Mouse (Mus musculus) 3T3-L1 (cell line): ENCODE results near the gene Zfp595.
"Not testable (repeated sequence)": the region's sequence is repeated elsewhere in the genome, so short reads cannot be mapped to it uniquely, and the experiment has no call there.

ENCODE experiments used
- DNase-seq: peaks from one replicate; pipeline ENCODE4 v3.0.0-alpha.2; 2015; ENCODE audit warnings: low read depth, low spot score

The Zfp595 gene

GRCm38 (mm10) chr13:67332019-67332724 is at the start of gene Zfp595:
Gene Zfp595 (minus strand): TSS chr13:67332570.
- peak; percentile 97 for DNase-seq

GRCm38 (mm10) chr13:67376255-67376654 is 43.9 kb upstream of the Zfp595 start:
- peak; percentile 17 for DNase-seq

DNA sequence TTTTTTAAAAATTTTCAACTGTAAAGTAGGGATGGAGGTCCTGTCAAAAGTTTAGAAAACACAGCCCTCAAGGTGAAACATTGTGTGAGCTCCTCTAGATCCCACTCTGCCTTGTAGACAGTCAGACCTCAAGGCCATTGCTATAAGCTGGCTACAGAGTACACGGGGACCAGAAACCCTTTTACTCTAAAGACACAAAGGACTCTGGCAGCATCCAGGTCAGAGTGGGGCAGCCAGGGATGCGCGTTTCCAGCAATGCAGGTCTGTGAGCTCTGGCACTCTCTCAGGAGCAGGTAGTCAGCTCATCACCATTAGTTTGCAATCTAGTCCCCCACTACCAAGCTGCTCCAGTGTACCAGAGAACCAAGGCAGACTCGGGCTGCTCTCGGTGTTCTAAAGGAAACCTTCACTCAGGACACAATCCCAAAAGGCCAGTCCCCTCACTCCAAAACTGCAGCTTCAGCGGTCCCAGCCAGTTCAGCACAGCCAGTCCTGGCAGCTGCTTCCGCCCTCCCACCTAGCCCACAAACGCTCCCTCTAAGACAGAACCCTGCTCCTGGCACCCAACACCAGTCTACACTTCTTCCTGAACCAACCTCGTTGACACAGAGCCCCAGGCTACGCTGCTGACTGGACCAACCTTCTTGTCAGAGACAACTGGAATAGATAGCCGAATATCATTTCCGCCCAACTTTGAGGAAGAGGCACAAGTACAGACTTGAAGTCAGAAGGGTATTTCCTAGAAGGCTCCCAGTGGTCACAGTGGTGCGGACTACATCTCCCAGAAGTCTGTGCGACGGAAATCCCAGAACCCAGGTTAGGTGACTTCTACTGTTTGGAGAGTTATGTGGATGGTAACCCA is 42.9 kb upstream of the Zfp595 start, which contains the start of the genes Gm28041 and Zfp456:
Gm28041 (minus strand) TSS at position 684 of the 862 bp plus-strand sequence.
Zfp456 (minus strand) TSS at position 761 of the 862 bp plus-strand sequence.
- peak; percentile 89 for DNase-seq

GRCm38 (mm10) chr13:67360131-67360744 is 27.9 kb upstream of the Zfp595 start, which contains the start of the genes Gm28044 and Zfp953:
Gene Gm28044 (minus strand): TSS chr13:67360536.
Gene Zfp953 (minus strand): TSS chr13:67360605.
- DNase-seq, result peak; percentile 93

GRCm38 (mm10) chr13:67351854-67352253 is 19.5 kb upstream of the Zfp595 start:
- no peak for DNase-seq

DNA sequence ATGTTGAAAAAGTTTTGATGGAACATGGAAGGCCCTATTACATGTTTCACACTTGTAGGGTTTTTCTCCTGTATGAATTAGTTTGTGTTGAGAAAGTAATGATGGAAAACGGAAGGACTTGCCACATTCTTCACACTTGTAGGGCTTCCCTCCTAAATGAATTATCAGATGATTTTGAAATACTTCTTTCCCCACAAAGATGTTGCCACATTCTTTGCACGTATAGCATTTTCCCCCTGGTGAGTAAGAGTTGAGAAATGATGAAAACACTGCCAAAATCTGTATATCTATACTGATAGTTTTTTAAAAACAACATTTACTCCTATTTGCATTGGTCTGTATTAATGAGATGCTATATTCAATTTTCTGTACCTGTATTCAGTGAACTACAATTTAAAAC is 11.1 kb upstream of the Zfp595 start:
- DNase-seq, result no peak

DNA sequence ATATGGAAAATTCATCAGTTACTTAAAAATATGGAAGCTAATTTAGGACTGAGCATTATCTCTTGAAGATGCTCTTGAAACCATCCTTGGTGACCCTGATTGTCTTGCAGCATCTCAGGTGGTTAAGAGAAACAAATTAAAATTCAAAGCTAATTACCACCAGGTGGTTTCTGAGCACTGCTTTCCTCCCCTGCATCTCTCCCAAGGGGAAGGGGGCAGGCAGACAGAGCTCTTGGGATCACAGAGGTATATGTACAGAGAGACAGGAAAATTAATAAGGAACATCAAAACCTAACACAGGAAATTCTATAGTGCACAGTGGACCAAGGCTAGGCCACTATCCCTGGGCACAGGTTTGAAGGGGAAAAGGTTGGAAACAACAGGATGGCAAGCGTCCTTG is 507 bp upstream of the Zfp595 start:
- no peak for DNase-seq

- peak; percentile 19 for DNase-seq
Observed at GRCm38 (mm10) chr13:67306718-67307117, 25.7 kb downstream of the Zfp595 start.

GRCm38 (mm10) chr13:67305822-67306672 is 26.3 kb downstream of the Zfp595 start, which contains the start of gene Zfp457:
Gene Zfp457 (minus strand): TSS chr13:67306485.
- peak; percentile 94 for DNase-seq

DNA sequence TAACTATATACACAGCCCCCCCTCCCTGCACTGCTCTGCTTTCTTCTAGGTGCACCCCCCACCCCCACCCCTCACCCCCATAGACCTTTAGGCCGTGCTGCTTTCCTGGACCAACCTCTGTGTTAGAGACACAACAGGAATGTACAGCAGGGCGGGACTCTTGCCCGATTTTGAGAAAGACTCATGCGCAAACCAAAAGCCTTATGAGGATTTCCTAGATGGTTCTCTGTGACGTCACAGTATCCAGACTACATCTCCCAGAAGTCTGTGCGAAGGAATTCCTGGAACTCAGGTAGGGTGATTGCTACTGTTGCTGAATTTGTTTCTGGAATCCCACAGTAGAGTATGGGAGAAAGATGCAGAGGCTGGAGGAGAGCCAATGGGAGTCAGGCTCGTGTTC is 54.1 kb downstream of the Zfp595 start, which contains the start of gene Zfp458:
Zfp458 (minus strand) TSS at position 153 of the 400 bp plus-strand sequence.
- DNase-seq, result peak; percentile 72

- DNase-seq, result not testable (repeated sequence)
Observed at GRCm38 (mm10) chr13:67269383-67270065, 62.8 kb downstream of the Zfp595 start.

GRCm38 (mm10) chr13:67268568-67269369 is 63.6 kb downstream of the Zfp595 start:
- DNase-seq, result peak; percentile 80
